Mouse (Mus musculus) retina, postnatal 7 days (tissue): ENCODE results near the gene Tmem88.

Experiments used
- DNase-seq: peaks from one replicate; pipeline ENCODE4 v3.0.0-alpha.2; 2012; ENCODE audit warnings: low read depth, low spot score

Tmem88 gene

GRCm38 (mm10) chr11:69416509-69416908 lies 18.5 kb upstream of the Tmem88 start:
- DNase-seq = no peak

GRCm38 (mm10) chr11:69415668-69416451 lies 17.8 kb upstream of the Tmem88 start:
- DNase-seq = no peak

DNA sequence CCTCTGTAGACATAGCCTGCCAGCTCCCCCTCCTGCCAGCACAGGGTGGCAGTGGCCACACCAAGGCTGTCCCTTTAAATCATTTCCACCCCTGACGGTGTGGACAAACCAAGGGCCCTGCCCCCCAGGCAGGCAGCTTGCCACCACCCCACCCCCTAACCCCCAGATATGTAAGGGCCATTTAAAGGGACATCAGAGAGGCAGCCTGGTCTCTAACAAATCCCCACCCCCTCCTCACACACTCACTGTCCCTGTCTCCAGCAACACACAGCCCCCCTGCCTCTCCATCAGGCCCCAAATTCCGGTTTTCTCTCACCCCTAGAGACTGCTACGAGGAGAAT lies 17.3 kb upstream of the Tmem88 start:
- DNase-seq = peak; percentile 74

DNA sequence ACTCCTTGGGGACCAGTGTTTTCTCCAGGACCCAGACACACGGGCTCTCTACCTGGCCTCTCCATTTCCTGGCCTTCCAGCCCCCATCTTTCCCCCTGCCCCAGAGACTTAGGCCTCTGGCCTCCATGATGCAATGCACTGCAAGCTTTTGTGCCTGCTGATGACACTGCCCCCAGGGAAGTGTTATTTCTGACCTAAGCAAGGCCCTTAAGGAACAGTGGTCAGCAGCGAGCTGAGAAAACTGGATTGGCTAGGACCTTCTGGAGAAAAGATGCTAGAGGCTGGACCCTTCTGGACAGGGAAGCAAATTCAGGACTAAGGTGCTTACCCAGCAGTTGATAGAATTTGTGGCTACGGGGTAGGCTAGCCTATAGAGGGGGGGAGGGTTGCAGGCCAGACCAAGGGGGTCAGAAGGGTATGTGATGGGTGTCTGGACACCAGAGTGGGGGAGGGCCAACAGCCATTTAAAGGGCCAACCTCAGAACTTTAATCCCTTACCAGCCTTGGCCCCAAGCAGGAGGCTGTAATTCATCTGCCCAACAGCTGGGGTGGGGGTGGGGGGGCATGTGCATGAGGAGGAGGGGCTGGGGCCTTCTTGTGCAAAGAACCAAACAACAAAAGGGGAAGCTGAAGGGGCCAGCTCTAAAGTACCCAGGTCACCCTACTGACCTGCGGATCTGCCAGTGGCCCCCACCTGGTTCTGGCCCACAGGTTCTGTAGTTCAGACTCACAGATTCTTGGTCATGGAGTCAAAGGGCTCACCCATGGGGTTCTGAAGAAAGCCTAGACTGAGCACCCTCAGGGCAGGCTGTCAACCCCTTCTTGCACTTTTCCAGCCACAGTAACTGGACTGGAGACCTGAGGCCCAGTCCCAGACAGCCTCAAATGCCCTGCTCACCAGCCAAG lies 16.6 kb upstream of the Tmem88 start:
- DNase-seq = no peak

GRCm38 (mm10) chr11:69413221-69414181 lies 15.5 kb upstream of the Tmem88 start, which contains the start of gene Kdm6b:
TSS of gene Kdm6b (minus strand) at chr11:69413675.
- DNase-seq = no peak

- DNase-seq = no peak
These were observed 14.5 kb upstream of the Tmem88 start for GRCm38 (mm10) chr11:69412548-69412947.

DNA sequence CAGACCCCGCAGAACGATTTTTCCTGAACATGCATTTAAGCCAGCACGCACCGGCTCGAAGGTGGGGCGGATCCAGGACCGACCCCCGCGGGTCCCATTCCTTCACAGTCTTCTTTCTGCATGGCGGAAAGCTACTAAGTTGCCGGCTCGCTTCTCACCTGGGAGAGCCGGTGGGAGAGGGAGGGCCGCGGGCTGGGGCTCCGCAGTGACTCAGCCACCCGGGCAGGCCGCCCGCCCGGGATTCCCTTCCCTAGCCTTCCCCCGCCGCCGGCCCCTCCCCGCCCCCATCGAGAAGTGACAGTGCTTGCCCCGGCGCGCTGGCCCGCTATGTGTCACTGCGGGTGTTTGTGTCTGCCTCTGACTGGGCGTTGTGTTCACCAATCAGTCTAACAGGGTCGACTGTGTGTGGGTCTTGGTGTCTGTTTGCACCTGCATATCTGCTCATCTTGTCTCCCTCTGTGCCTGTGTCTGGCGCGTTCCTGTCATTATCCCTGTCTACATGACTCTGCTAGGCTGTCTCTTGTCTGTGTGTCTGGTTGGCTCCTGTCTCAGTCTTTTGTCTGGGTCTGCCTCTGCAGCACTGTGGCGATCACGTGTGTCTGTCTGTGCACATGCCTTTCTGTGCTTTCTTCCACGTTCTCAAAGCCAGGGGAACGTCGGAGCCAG lies 13.6 kb upstream of the Tmem88 start:
- no peak for DNase-seq

- DNase-seq = peak; percentile 94
These were observed 13.1 kb upstream of the Tmem88 start for GRCm38 (mm10) chr11:69411073-69411535.

- no peak for DNase-seq
These were observed 12.5 kb upstream of the Tmem88 start for GRCm38 (mm10) chr11:69410310-69411072.

DNA sequence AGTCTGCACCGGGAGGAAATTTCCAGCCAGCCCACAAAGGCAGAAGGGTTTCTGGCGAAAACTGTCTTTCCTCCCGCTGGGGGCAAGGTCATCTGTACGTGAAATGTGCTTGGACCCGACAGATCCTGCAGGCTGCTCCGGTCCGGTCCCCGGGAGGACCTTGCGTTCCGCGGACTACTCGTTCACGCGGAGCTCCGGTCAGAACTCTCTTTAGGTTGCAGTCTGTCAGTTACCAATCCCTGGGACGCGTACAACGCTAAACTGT lies 11.9 kb upstream of the Tmem88 start:
- no peak for DNase-seq

- DNase-seq = no peak
These were observed 11.5 kb upstream of the Tmem88 start for GRCm38 (mm10) chr11:69409378-69410044.

- peak; percentile 79 for DNase-seq
These were observed 10.7 kb upstream of the Tmem88 start for GRCm38 (mm10) chr11:69408541-69409377.

- DNase-seq = no peak
These were observed 9.6 kb upstream of the Tmem88 start for GRCm38 (mm10) chr11:69407724-69408004.

- no peak for DNase-seq
These were observed 9.1 kb upstream of the Tmem88 start for GRCm38 (mm10) chr11:69406867-69407723.

- DNase-seq = no peak
These were observed 8.2 kb upstream of the Tmem88 start for GRCm38 (mm10) chr11:69406282-69406681.

- DNase-seq = no peak
These were observed 7.6 kb upstream of the Tmem88 start for GRCm38 (mm10) chr11:69405397-69406200.
